Mouse (Mus musculus): Measurements from ENCODE around the gene Cstad. TPM values are rescaled to one million over a fixed set of nuclear protein-coding genes. Genes with fewer than 3 reads are reported as not detected.

Gene Cstad
- total RNA-seq, 4 experiments from 2014 or later: 0.69 to 2.3 (median 1.5) TPM

DNA sequence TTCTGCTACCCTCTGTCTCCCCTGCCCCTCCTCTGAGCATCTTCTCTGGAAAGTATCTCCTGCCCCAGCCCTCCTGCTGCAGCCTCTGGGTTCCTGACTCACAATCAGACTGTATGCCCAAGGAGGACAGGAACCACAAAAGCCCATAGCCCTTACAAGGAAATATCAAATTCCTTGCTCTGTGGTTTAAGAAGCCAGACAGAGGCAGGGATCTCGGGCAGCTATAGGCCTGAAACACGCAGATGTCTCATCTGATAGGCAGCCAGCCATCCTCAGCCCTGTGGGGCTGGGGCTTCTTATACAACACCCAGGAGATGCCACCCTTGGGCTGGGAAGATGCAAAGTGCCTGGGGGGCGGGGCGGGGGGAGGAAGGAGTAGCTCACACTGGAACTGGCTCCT lies 956 bp downstream of the Cstad start:
- no peak for DNase-seq (ENCODE audit: low spot score)

GRCm38 (mm10) chr2:30599621-30600020 lies 4.8 kb downstream of the Cstad start:
- no peak for DNase-seq (ENCODE audit: low spot score)

GRCm38 (mm10) chr2:30600291-30600690 lies 5.5 kb downstream of the Cstad start:
- peak; percentile 66 for DNase-seq (ENCODE audit: low spot score)

GRCm38 (mm10) chr2:30600965-30601841 lies 6.4 kb downstream of the Cstad start:
- DNase-seq (ENCODE audit: low spot score): peak; percentile 84

DNA sequence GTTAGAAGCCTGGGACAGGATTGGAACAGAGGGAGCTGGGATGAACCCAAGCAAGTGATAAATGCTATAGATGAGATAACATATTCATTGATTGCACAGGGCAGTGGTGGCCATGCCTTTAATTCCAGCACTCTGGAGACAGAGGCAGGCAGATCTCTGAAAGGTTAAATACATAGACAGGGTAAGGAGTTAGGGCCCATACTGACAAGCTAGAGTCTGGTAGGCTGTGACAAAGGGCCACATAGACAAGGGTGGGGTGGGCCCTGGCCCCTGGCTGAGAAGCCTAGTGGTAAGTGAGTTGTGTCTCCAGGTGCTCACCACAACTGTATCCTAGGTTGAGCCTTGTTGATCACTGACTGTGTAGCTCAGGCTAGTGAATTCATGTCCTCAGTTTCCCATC lies 7.6 kb downstream of the Cstad start:
- DNase-seq (ENCODE audit: low spot score): no peak

DNA sequence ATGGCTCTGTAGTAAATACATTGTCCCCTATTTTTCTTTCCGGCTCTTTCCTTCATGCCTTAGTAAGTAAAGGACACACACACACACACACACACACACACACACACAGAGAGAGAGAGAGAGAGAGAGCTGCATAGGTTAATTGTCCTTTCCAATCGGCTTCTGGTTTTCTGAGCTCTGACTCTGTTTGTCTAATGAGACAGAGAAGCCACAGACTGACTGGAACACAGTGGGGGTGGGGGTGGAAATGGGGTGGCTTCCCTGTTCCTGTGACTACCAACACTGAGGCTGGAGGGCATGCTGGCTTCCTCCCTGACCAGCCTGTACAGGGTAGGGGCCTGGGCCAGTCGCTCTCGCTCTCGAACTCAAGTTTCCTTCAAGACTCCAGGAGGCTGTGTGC lies 8.9 kb downstream of the Cstad start:
- no peak for DNase-seq (ENCODE audit: low spot score)

GRCm38 (mm10) chr2:30604880-30605761 lies 10.3 kb downstream of the Cstad start:
- no peak for DNase-seq (ENCODE audit: low spot score)

DNA sequence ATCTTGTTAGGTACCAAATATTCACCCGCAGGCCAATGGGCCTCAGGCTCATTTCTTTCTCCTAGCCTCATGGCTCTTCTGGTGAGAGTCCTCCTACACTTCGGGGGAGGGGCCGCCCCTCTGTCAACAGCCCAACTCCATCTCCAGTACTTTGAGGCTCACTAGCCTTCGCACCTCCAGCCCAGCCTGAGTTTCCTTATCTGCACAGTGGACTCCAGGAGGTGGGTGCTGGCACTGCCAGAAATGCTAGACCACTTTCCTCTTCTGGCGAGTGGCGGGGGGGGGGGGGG lies 10.9 kb downstream of the Cstad start:
- no peak for DNase-seq (ENCODE audit: low spot score)

GRCm38 (mm10) chr2:30606621-30607052 lies 11.8 kb downstream of the Cstad start:
- no peak for DNase-seq (ENCODE audit: low spot score)

DNA sequence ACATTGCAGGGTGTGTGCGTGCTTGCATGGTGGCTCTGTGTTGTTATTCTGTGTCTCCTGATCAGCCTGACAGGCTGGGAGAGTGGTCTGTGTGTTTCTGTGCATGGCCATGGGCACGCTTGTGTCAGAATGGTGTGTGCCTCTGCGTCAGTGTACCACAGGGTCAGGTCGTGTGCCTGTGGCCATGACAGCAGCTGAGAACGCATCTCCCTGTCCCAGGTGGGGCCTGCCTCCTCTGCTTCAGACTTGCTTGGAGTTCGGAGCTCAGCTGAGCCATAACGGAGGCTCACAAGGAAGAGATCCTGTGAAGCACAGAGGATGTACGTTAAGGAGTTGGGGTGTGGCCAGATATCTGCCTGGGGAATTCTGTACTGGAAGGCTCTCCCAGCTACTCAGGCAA lies 13.1 kb downstream of the Cstad start:
- no peak for DNase-seq (ENCODE audit: low spot score)

DNA sequence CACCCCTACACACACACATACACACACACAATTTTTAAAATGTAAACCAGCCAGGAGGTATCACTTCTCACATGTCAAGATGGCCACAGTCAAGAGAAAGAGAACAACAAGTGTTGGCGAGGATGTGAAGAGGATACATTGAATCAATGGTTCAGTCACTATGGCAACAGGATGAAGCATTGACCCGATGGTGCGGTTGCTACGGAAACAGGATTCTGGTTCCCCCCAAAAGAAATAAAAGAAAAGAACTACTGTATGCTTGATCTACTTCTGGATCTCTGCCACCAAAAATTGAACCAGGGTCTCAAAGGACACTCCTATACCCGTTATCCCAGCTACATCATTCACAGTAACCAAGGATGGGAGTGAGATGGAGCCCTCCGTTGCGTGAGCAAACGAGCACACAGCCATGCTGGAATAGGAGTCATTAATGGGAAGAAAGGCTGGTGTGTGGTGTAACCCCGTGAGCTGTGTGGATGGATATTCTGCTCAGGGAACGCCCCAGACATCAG lies 13.9 kb downstream of the Cstad start:
- no peak for DNase-seq (ENCODE audit: low spot score)

DNA sequence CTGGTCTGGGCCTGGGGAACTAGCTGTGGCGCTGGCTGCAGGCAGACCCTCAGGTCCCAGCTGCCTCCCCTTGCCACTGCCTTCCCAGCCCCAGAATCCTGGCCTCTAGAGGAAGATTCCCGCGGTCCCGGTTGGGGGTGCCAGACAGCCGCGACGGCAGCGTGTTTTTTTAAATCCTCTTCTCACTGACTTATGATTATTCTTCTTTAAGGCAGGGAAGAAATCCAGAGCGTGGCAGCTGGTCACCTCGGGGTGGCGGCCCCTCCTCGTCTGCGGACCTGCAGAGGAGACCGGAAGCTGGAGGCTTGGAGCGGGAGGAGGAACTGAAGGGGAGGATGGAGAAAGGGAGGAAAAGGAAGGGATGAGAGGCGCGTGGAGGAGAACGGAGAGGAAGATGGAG lies 18.7 kb downstream of the Cstad start:
- DNase-seq (ENCODE audit: low spot score): no peak

GRCm38 (mm10) chr2:30614151-30614923 lies 19.5 kb downstream of the Cstad start:
- no peak for DNase-seq (ENCODE audit: low spot score)

DNA sequence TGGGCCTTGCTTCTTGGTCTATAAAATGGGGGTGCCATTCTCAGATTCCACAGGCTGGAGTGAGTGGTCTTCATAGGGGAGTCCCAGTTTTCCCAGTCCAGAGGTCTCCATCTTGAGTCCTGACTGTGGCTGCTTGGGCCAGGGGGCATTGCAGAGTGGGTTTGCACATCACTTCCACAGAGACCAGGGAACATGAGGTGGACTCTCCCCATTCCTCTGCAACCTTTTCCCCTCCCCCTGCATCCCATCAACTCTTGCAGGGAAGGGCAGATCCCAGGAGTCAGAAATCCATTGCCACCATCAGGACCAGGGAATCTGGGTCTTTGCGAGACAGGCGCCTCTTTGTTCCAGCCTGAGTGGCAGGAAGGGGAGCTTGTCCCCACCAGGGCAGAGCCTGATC lies 21.0 kb downstream of the Cstad start:
- no peak for DNase-seq (ENCODE audit: low spot score)

GRCm38 (mm10) chr2:30616464-30616863 lies 21.6 kb downstream of the Cstad start:
- DNase-seq (ENCODE audit: low spot score): no peak

- DNase-seq (ENCODE audit: low spot score): no peak
Observed at GRCm38 (mm10) chr2:30618487-30619248, 23.8 kb downstream of the Cstad start.

GRCm38 (mm10) chr2:30623873-30624272 lies 29.0 kb downstream of the Cstad start:
- DNase-seq (ENCODE audit: low spot score): no peak

GRCm38 (mm10) chr2:30625296-30625826 lies 30.5 kb downstream of the Cstad start:
- DNase-seq (ENCODE audit: low spot score): no peak

- no peak for DNase-seq (ENCODE audit: low spot score)
Observed at GRCm38 (mm10) chr2:30626058-30626675, 31.3 kb downstream of the Cstad start.

GRCm38 (mm10) chr2:30627338-30627737 lies 32.5 kb downstream of the Cstad start:
- no peak for DNase-seq (ENCODE audit: low spot score)

All from heart, adult 8-10 months (tissue).